Mouse (Mus musculus): ENCODE results near the gene Fgl2. TPM values are rescaled to one million over a fixed set of nuclear protein-coding genes. Genes with fewer than 3 reads are reported as not detected.

The Fgl2 gene
- total RNA-seq, 2 experiments from 2014 or later: 1.6 to 1.8 TPM

Other genes with a start within 250 kb of the Fgl2 start
- gene Gsap, start 186.4 kb upstream of the Fgl2 start, total RNA-seq (2014; fragmentation: Nextera tagmentation): 1.5 and 2.6 TPM in 2 replicates
- 1.1 and 1.3 TPM in 2 replicates for gene Gsap, start 186.4 kb upstream of the Fgl2 start, total RNA-seq (2017)
- not detected in 2 replicates for gene Ccdc146, start 52.0 kb downstream of the Fgl2 start, total RNA-seq (2014; fragmentation: Nextera tagmentation)
- gene Ccdc146, start 52.0 kb downstream of the Fgl2 start, total RNA-seq (2017): not detected in 2 replicates
- 12.4 and 15.2 TPM in 2 replicates for gene Fam185a, start 52.3 kb downstream of the Fgl2 start, total RNA-seq (2014; fragmentation: Nextera tagmentation)
- 10.8 and 25.8 TPM in 2 replicates for gene Fam185a, start 52.3 kb downstream of the Fgl2 start, total RNA-seq (2017)
- not detected in 2 replicates for gene Lrrc17, start 170.9 kb downstream of the Fgl2 start, total RNA-seq (2014; fragmentation: Nextera tagmentation)
- not detected in 2 replicates for gene Lrrc17, start 170.9 kb downstream of the Fgl2 start, total RNA-seq (2017)

All from megakaryocyte-erythroid progenitor cell, adult 5-6 weeks (primary cell).